Mouse (Mus musculus) thymus, adult 2 months (tissue): ENCODE results near the gene Gm28372. TPM values are rescaled to one million over a fixed set of nuclear protein-coding genes. Genes with fewer than 3 reads are reported as not detected.
"Not testable (repeated sequence)": the region's sequence is repeated elsewhere in the genome, so short reads cannot be mapped to it uniquely, and the experiment has no call there.

Experiments used
- DNase-seq: peaks from one replicate; pipeline ENCODE4 v3.0.0; 2021
- H3K27ac ChIP-seq: fragments of 200-500 bp; 2 replicates; pipeline ENCODE4 v1.5.1; 2012; ENCODE audit warnings: low read length, control low read depth; ENCODE audit not compliant: control insufficient read depth, insufficient read depth
- H3K27me3 ChIP-seq: fragments of 200-500 bp; 2 replicates; pipeline ENCODE4 v1.6.1; 2012; ENCODE audit warnings: mild to moderate bottlenecking, low read length, moderate library complexity, mixed read lengths; ENCODE audit not compliant: control insufficient read depth, insufficient read depth
- H3K36me3 ChIP-seq: fragments of 200-500 bp; 2 replicates; pipeline ENCODE4 v1.6.1; 2012; ENCODE audit warnings: mild to moderate bottlenecking, low read length, moderate library complexity; ENCODE audit not compliant: control insufficient read depth, insufficient read depth
- H3K4me1 ChIP-seq: fragments of 200-500 bp; replicated peaks from 2 replicates; pipeline ENCODE4 v1.6.1; 2012; ENCODE audit warnings: low read length; ENCODE audit not compliant: control insufficient read depth, insufficient read depth
- H3K4me3 ChIP-seq: fragments of 200-500 bp; 2 replicates; pipeline ENCODE4 v1.5.1; 2012; ENCODE audit warnings: mild to moderate bottlenecking, low read length, control low read depth, moderate library complexity; ENCODE audit not compliant: control insufficient read depth, insufficient read depth
- CTCF ChIP-seq: fragments of 200-500 bp; IDR thresholded peaks from 2 replicates; pipeline ENCODE4 v1.5.1; 2012; ENCODE audit warnings: mild to moderate bottlenecking, control low read depth, low read length, moderate library complexity, borderline replicate concordance; ENCODE audit not compliant: control insufficient read depth, poor library complexity, insufficient read depth; ENCODE audit errors: extremely low read depth
- POLR2A ChIP-seq: fragments of 200-500 bp; IDR thresholded peaks from 2 replicates; pipeline ENCODE4 v1.6.1; 2012; ENCODE audit warnings: mild to moderate bottlenecking, low read length, control low read depth, moderate library complexity; ENCODE audit not compliant: control insufficient read depth, poor library complexity, insufficient read depth; ENCODE audit errors: extremely low read depth
- WGBS: fragments of 180-500 bp; shearing (Covaris S2); methylation state at CpG from one replicate; pipeline ENCODE4 v1.1.7; 2018; 5-methylcytosine and 5-hydroxymethylcytosine counted together
- polyA plus RNA-seq: library from polyadenylated mRNA; depleted of rRNA; stranded (reverse); fragments of >200 nt; gene quantifications from 2 replicates; pipeline ENCODE4 v1.2.3, GENCODE M21; 2012; rRNA removed

Gm28372 gene
- not detected in 2 replicates for polyA plus RNA-seq

DNA sequence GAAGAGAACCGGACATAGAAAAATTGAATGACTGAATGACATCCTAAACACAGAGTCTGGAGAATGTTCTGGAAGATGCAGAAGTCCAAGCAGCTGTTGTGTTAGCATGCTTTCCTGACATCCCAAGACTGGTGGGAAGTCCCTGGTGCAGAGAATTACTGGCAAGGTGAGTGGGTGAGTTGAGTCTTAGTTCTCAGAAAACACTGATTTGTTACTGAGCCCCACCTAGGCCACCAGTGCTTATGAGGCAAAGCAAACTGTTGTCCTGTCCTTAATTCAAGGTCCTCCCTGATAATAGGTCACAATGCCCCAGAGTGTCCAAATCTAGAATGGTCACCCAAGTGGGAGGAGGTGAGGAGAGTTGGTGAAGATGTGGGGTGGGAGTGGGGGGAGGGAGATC lies at the start of gene Gm28372, which contains the start of gene 1700020A23Rik:
TSS of gene Gm28372 (plus strand) at position 301 of the 400 bp plus-strand sequence.
TSS of gene 1700020A23Rik (plus strand) at position 321 of the 400 bp plus-strand sequence.
- 0 out of 2 replicates have a peak, but pooled peaks cover 2% of the 10 kb centered on the region for H3K4me1 ChIP-seq
- H3K27me3 ChIP-seq = no peaks in the 10 kb centered on the region; the same call in 1 of the 2 replicates
- H3K27ac ChIP-seq = no peak within 1 kb of the TSS
- H3K4me3 ChIP-seq = no peak within 1 kb of the TSS
- TF ChIP-seq CTCF = no peak
- TF ChIP-seq POLR2A = no peak
- no peak for DNase-seq
- 90% methylated on average over 1 of the region's 1 CpGs for WGBS
- no peaks in the 10 kb centered on the region for H3K36me3 ChIP-seq

DNA sequence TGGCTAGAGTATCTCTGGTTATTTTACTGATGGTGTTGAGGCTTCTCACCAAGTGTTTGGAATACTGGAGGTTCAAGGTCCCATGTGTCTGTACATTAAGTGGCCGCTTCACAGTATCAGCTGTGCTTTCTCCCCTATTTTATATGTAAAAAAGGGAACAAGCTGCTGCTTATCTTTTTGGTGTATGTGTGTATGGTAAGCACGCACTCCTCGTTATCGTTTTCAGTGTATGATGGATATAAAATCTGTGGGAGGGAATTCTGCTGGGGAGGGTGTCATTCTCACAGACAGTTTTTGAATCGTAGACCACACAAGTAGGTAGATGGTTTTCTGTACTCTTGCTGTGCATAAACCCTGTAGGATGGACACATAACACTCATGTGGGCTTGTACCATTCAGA lies 47.5 kb upstream of the Gm28372 start:
- 92% methylated on average over 5 of the region's 5 CpGs for WGBS
- H3K4me1 ChIP-seq = no peaks in the 10 kb centered on the region
- no peaks in the 10 kb centered on the region for H3K36me3 ChIP-seq
- peaks cover 11% of the 10 kb centered on the region; the same call in 1 of the 2 replicates for H3K27me3 ChIP-seq
- no peak overlapping the region for H3K27ac ChIP-seq
- TF ChIP-seq CTCF (no peak), POLR2A (no peak)
- no peak overlapping the region for H3K4me3 ChIP-seq
- DNase-seq = no peak

DNA sequence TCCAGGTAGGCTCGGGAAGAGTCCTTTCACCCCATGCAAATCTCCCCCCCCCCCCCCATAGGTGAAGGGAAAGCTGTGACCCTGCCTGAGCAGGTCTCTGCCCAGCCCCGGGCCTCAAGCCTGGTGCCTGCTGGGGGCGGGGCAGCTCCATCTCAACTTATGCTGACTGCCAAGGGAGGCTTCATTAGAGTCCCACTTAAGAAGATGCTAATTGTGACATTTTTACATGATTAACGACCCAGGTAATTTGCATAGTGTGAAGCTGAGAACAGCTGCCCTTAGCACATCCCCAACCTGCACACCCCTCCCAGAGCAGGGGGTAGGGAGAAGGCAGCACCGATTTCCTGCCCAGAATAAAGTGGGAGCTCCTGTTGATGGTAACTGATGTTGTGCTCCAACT lies 46.2 kb upstream of the Gm28372 start:
- WGBS = 24% methylated on average over 5 of the region's 5 CpGs
- no peaks in the 10 kb centered on the region for H3K36me3 ChIP-seq
- no peak overlapping the region for H3K27ac ChIP-seq
- TF ChIP-seq POLR2A (no peak), CTCF (no peak)
- H3K4me1 ChIP-seq = no peaks in the 10 kb centered on the region
- H3K4me3 ChIP-seq = no peak overlapping the region
- no peak for DNase-seq
- peaks cover 14% of the 10 kb centered on the region; the same call in 1 of the 2 replicates for H3K27me3 ChIP-seq

DNA sequence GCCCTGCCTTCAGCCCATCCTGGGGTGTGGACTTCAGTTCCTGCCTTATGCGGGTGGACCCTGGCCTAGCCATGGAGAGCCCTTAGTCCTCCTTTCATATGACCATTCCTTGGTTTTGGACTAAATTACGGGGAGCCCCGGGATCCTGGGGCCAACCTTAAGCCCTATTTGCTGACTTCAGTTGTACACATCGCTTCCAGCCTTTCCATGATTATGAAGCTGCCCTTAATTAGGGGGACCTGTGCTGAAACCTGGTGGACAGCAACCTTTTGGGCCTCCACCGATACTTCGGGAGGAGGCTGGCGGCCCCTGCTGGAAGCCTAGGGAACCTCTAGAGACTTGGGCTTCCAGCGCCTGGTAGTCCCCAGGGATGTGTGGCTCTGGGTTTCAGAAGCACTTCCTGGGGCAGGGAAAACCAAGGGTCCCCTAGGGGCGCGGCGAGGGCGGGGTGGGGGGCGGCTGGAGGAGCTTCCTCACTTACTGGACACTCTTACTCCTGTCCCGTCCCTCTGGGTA lies 42.5 kb upstream of the Gm28372 start:
- Histone ChIP-seq H3K4me1 (no peaks in the 10 kb centered on the region; the same call in 1 of the 2 replicates), H3K27me3 (peaks cover 17% of the 10 kb centered on the region; the same call in 1 of the 2 replicates), H3K4me3 (no peak overlapping the region), H3K27ac (no peak overlapping the region), H3K36me3 (no peaks in the 10 kb centered on the region)
- DNase-seq = peak; percentile 39
- WGBS = 8% methylated on average over 14 of the region's 14 CpGs
- TF ChIP-seq POLR2A = no peak
- TF ChIP-seq CTCF = no peak

GRCm38 (mm10) chr2:130365211-130366094 lies 39.6 kb upstream of the Gm28372 start:
- TF ChIP-seq POLR2A (no peak), CTCF (no peak)
- H3K4me1 ChIP-seq = no peaks in the 10 kb centered on the region; the same call in 1 of the 2 replicates
- WGBS = 12% methylated on average over 30 of the region's 30 CpGs
- no peaks in the 10 kb centered on the region for H3K36me3 ChIP-seq
- DNase-seq = peak; percentile 17
- no peak overlapping the region for H3K27ac ChIP-seq
- H3K27me3 ChIP-seq = peaks cover 8% of the 10 kb centered on the region; the same call in 1 of the 2 replicates
- no peak overlapping the region for H3K4me3 ChIP-seq

GRCm38 (mm10) chr2:130367386-130367785 lies 37.7 kb upstream of the Gm28372 start:
- no peak for TF ChIP-seq CTCF
- TF ChIP-seq POLR2A = no peak
- Histone ChIP-seq H3K4me1 (no peaks in the 10 kb centered on the region; the same call in 1 of the 2 replicates), H3K36me3 (no peaks in the 10 kb centered on the region), H3K27me3 (peaks cover 6% of the 10 kb centered on the region; the same call in 1 of the 2 replicates), H3K27ac (no peak overlapping the region), H3K4me3 (no peak overlapping the region)
- WGBS = 69% methylated on average over 4 of the region's 4 CpGs
- no peak for DNase-seq

- DNase-seq, H3K4me1 ChIP-seq, H3K27me3 ChIP-seq, H3K4me3 ChIP-seq, H3K36me3 ChIP-seq, H3K27ac ChIP-seq: not testable (repeated sequence)
- 14% methylated on average over 1 of the region's 1 CpGs for WGBS
These were observed 32.0 kb upstream of the Gm28372 start for GRCm38 (mm10) chr2:130373026-130373425.
